Mouse (Mus musculus) MEL (cell line): ENCODE measurements at regions not wholly inside any gene's neighbourhood (a gene's known extent, or its start where the extent isn't known, plus 50 kb on each side); places are given as distances from the start of the nearest gene placed in this dataset.

Source experiments
- DNase-seq: peaks from one replicate; pipeline ENCODE4 v3.0.0; 2011; ENCODE audit warnings: low read depth, low spot score
- H3K27ac ChIP-seq: 2 replicates; pipeline ENCODE4 v1.5.1; 2012; ENCODE audit warnings: low read depth, mild to moderate bottlenecking, control low read depth, low read length, moderate library complexity; ENCODE audit not compliant: control insufficient read depth
- H3K27me3 ChIP-seq, 2 experiments: fragments of 150-350 bp in 1 of 2; sonication (generic) in 1 of 2; 2 replicates each; pipeline ENCODE4 v1.6.1; 2012; ENCODE audit warnings: low read length in 2 of 2, mild to moderate bottlenecking in 2 of 2, improper control_type of control experiment in 1 of 2, moderate library complexity in 1 of 2; ENCODE audit not compliant: insufficient read depth in 2 of 2, control insufficient read depth in 1 of 2
- H3K36me3 ChIP-seq, 2 experiments: 2 replicates each; pipeline ENCODE4 v1.6.1; 2012 to 2014; ENCODE audit warnings: low read length in 2 of 2, improper control_type of control experiment in 1 of 2, inconsistent platforms in 1 of 2, mild to moderate bottlenecking in 1 of 2; ENCODE audit not compliant: insufficient read depth in 2 of 2, control insufficient read depth in 1 of 2
- H3K4me1 ChIP-seq, 2 experiments: fragments of 150-350 bp in 1 of 2; sonication (generic) in 1 of 2; 2 replicates each; pipeline ENCODE4 v1.6.1; 2012; ENCODE audit warnings: low read length in 2 of 2, improper control_type of control experiment in 1 of 2, mild to moderate bottlenecking in 1 of 2; ENCODE audit not compliant: insufficient read depth in 2 of 2, control insufficient read depth in 1 of 2
- H3K4me3 ChIP-seq, 2 experiments: fragments of 150-350 bp in 1 of 2; sonication (generic) in 1 of 2; 2 replicates each; pipeline ENCODE4 v1.5.1; 2012; ENCODE audit warnings: low read depth in 2 of 2, low read length in 2 of 2, mild to moderate bottlenecking in 2 of 2, moderate library complexity in 2 of 2, control low read depth in 1 of 2, improper control_type of control experiment in 1 of 2; ENCODE audit not compliant: control insufficient read depth in 1 of 2, insufficient read depth in 1 of 2
- H3K79me2 ChIP-seq: 2 replicates; pipeline ENCODE4 v1.6.1; 2012; ENCODE audit warnings: mild to moderate bottlenecking, low read length, moderate library complexity; ENCODE audit not compliant: control insufficient read depth, poor library complexity, insufficient read depth
- H3K9ac ChIP-seq: 2 replicates; pipeline ENCODE4 v1.6.1; 2012; ENCODE audit warnings: low read depth, mild to moderate bottlenecking, control low read depth, low read length, moderate library complexity; ENCODE audit not compliant: control insufficient read depth, poor library complexity, severe bottlenecking
- H3K9me3 ChIP-seq: fragments of 150-350 bp; sonication (generic); replicated peaks from 2 replicates; pipeline ENCODE4 v1.6.1; 2012; ENCODE audit warnings: mild to moderate bottlenecking, low read length, improper control_type of control experiment, moderate library complexity; ENCODE audit not compliant: insufficient read depth
- BHLHE40 ChIP-seq: IDR thresholded peaks from 2 replicates; pipeline ENCODE4 v1.6.1; 2012; ENCODE audit warnings: low read depth, mild to moderate bottlenecking, inconsistent platforms, low read length, improper control_type of control experiment, borderline replicate concordance
- CHD2 ChIP-seq: IDR thresholded peaks from 2 replicates; pipeline ENCODE4 v1.6.1; 2011; ENCODE audit warnings: low read length, improper control_type of control experiment
- CTCF ChIP-seq, 3 experiments: IDR thresholded peaks in 2 of 3; conservative IDR thresholded peaks in 1 of 3; 2 replicates each; pipeline ENCODE4 v1.5.1; 2011 to 2012; ENCODE audit warnings: low read length in 3 of 3, low read depth in 2 of 3, mild to moderate bottlenecking in 2 of 3, improper control_type of control experiment in 1 of 3, inconsistent platforms in 1 of 3, mixed read lengths in 1 of 3, moderate library complexity in 1 of 3; ENCODE audit not compliant: control insufficient read depth in 1 of 3, insufficient read depth in 1 of 3, poor library complexity in 1 of 3, severe bottlenecking in 1 of 3
- ELF1 ChIP-seq: IDR thresholded peaks from 2 replicates; pipeline ENCODE4 v1.6.1; 2014; ENCODE audit warnings: low read depth, mild to moderate bottlenecking, inconsistent platforms, low read length, improper control_type of control experiment, moderate library complexity
- GABPA ChIP-seq: IDR thresholded peaks from 2 replicates; pipeline ENCODE4 v1.6.1; 2012; ENCODE audit warnings: low read depth, mild to moderate bottlenecking, inconsistent platforms, low read length, improper control_type of control experiment, moderate library complexity
- HCFC1 ChIP-seq: IDR thresholded peaks from 2 replicates; pipeline ENCODE4 v1.6.1; 2012; ENCODE audit warnings: low read depth, mild to moderate bottlenecking, inconsistent platforms, low read length, improper control_type of control experiment, moderate library complexity
- KAT2A ChIP-seq: conservative IDR thresholded peaks from 2 replicates; pipeline ENCODE4 v1.6.1; 2012; ENCODE audit warnings: low read depth, low read length, improper control_type of control experiment, inconsistent platforms
- MAZ ChIP-seq: IDR thresholded peaks from 2 replicates; pipeline ENCODE4 v1.6.1; 2012; ENCODE audit warnings: low read depth, mild to moderate bottlenecking, inconsistent platforms, low read length, improper control_type of control experiment
- MXI1 ChIP-seq: IDR thresholded peaks from 2 replicates; pipeline ENCODE4 v1.6.1; 2011; ENCODE audit warnings: mild to moderate bottlenecking, low read depth, low read length, improper control_type of control experiment
- MYB ChIP-seq: IDR thresholded peaks from 2 replicates; pipeline ENCODE4 v1.6.1; 2011; ENCODE audit warnings: mild to moderate bottlenecking, low read depth, low read length, improper control_type of control experiment
- MYC ChIP-seq: IDR thresholded peaks from 2 replicates; pipeline ENCODE4 v1.6.1; 2011; ENCODE audit warnings: low read depth, mild to moderate bottlenecking, low read length, improper control_type of control experiment, moderate library complexity
- NRF1 ChIP-seq: IDR thresholded peaks from 2 replicates; pipeline ENCODE4 v1.6.1; 2014; ENCODE audit warnings: low read depth, mild to moderate bottlenecking, inconsistent platforms, low read length, improper control_type of control experiment, moderate library complexity; ENCODE audit not compliant: poor library complexity, insufficient read depth, severe bottlenecking
- POLR2AphosphoS5 ChIP-seq: IDR thresholded peaks from 2 replicates; pipeline ENCODE4 v1.6.1; 2012; ENCODE audit warnings: low read depth, borderline replicate concordance, mild to moderate bottlenecking, inconsistent platforms, low read length, moderate library complexity, mixed read lengths
- RAD21 ChIP-seq: IDR thresholded peaks from 2 replicates; pipeline ENCODE4 v1.6.1; 2011; ENCODE audit warnings: mild to moderate bottlenecking, low read depth, low read length, improper control_type of control experiment
- SIN3A ChIP-seq: IDR thresholded peaks from 2 replicates; pipeline ENCODE4 v1.6.1; 2012; ENCODE audit warnings: low read length, improper control_type of control experiment, inconsistent platforms
- TCF12 ChIP-seq: IDR thresholded peaks from 2 replicates; pipeline ENCODE4 v1.6.1; 2014; ENCODE audit warnings: low read depth, mild to moderate bottlenecking, inconsistent platforms, low read length, improper control_type of control experiment, moderate library complexity
- USF1 ChIP-seq: IDR thresholded peaks from 2 replicates; pipeline ENCODE4 v1.6.1; 2014; ENCODE audit warnings: low read depth, mild to moderate bottlenecking, inconsistent platforms, low read length, improper control_type of control experiment, moderate library complexity
- ZC3H11A ChIP-seq: IDR thresholded peaks from 2 replicates; pipeline ENCODE4 v1.6.1; 2012; ENCODE audit warnings: low read depth, mild to moderate bottlenecking, inconsistent platforms, low read length, improper control_type of control experiment
- ZMIZ1 ChIP-seq: IDR thresholded peaks from 2 replicates; pipeline ENCODE4 v1.6.1; 2012; ENCODE audit warnings: low read depth, mild to moderate bottlenecking, inconsistent platforms, low read length, improper control_type of control experiment, moderate library complexity
- ZNF384 ChIP-seq: IDR thresholded peaks from 2 replicates; pipeline ENCODE4 v1.6.1; 2012; ENCODE audit warnings: low read depth, mild to moderate bottlenecking, inconsistent platforms, low read length, improper control_type of control experiment

DNA sequence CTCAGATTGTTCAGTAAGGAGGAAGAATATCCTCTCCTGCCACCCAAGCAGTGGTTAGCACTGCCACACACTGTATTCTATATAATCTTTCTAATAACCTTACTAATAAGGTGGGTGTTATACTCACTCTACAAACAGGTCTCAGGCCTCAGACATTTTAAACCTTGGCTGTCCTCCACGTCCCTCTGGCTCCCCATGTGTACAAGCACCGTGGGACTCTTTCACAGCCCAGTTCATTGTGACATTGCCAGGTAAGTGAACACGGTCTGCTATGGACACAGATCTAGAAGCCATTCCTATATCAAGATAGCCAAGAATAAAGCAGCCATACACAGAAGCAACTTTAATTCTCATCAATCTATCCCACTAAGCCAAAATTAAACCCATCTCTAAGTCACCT lies 382.8 kb downstream of the Mllt3 start:
- Histone ChIP-seq H3K9ac (no peak overlapping the region), H3K79me2 (no peaks in the 10 kb centered on the region), H3K36me3 (no peaks in the 10 kb centered on the region), H3K9me3 (no peaks in the 10 kb centered on the region)
- TF ChIP-seq MYC (no peak), CHD2 (no peak), KAT2A (no peak), BHLHE40 (no peak), MXI1 (no peak)
- TF ChIP-seq, all 39 proteins: peak for 0
- peaks cover 0 to 2% of the 10 kb centered on the region in 2 experiments; a peak in 3 of 4 replicates for H3K27me3 ChIP-seq
- DNase-seq, result no peak
- H3K4me1 ChIP-seq, result no peaks in the 10 kb centered on the region
- H3K4me3 ChIP-seq, result no peak overlapping the region
- H3K27ac ChIP-seq, result no peak overlapping the region

DNA sequence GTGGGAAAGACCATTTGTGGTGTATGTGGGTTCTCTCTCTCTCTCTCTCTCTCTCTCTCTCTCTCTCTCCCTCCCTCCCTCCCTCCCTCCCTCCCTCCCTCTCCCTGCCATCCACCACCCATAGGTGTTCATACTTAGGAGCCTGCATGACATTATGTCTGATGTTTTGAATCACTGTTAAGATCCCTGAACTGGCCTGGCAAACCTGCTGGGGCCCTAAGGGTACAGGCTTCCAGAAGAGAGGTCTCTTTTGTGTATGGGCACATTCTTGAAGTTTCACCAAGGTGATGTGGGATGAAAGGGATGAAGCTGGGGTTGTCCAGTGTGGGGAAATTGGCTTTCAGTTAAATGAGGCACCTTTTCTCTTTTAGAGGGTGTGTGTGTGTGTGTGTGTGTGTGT lies 384.2 kb downstream of the Mllt3 start:
- no peaks in the 10 kb centered on the region for H3K36me3 ChIP-seq
- no peak overlapping the region for H3K27ac ChIP-seq
- no peak overlapping the region for H3K9ac ChIP-seq
- TF ChIP-seq HCFC1 (no peak), TCF12 (no peak), GABPA (no peak), ZNF384 (no peak), MYB (no peak), POLR2AphosphoS5 (no peak), MAZ (no peak), CTCF (IDR thresholded peaks at IDR 0.05 in 2 of 3, conservative IDR thresholded peaks at IDR 0.05 in 1 of 3; ENCODE audit: control insufficient read depth in 1 of 3, insufficient read depth in 1 of 3, low read depth in 2 of 3, low read length in 3 of 3, poor library complexity in 1 of 3, severe bottlenecking in 1 of 3) (no peak), ZMIZ1 (no peak), RAD21 (no peak), USF1 (no peak), NRF1 (no peak), SIN3A (no peak), ZC3H11A (no peak), ELF1 (no peak), MXI1 (no peak)
- DNase-seq, result no peak
- H3K9me3 ChIP-seq, result no peaks in the 10 kb centered on the region
- H3K27me3 ChIP-seq, result peaks cover 0 to 2% of the 10 kb centered on the region in 2 experiments; a peak in 2 of 4 replicates
- no peak overlapping the region for H3K4me3 ChIP-seq
- H3K4me1 ChIP-seq, result no peaks in the 10 kb centered on the region
- no peaks in the 10 kb centered on the region for H3K79me2 ChIP-seq
